Comparison of ENCODE assay signal across 8 mouse cellular contexts in genomic region chr2:24950189-24950535, GRCm38 (mm10). TPM values are rescaled to one million over a fixed set of nuclear protein-coding genes. Genes with fewer than 3 reads are reported as not detected.
DNase-seq lines count a peak whose midpoint lies in the region; ATAC-seq and TF ChIP-seq lines count a peak whose summit lies in the region.

No protein-coding gene starts in this region.

- H3K4me2 ChIP-seq in heart, embryonic 13.5 days, result peak overlapping the region; percentile 98
- H3K4me2 ChIP-seq in limb, embryonic 13.5 days (replicated peaks), result peak overlapping the region; percentile 93
- H3K4me2 ChIP-seq in neural tube, embryonic 11.5 days (ENCODE audit: low read depth), result peak overlapping the region; percentile 94

- H3K27me3 ChIP-seq in heart, embryonic 13.5 days (replicated peaks), result no peaks in the 10 kb centered on the region; the same call in 1 of the 2 replicates
- 0 out of 2 replicates have a peak, but pooled peaks cover 2% of the 10 kb centered on the region for H3K27me3 ChIP-seq in E14TG2a.4 (ENCODE audit: insufficient read depth, low read length)
- no peaks in the 10 kb centered on the region for H3K27me3 ChIP-seq in limb, embryonic 13.5 days
- H3K27me3 ChIP-seq in neural tube, embryonic 11.5 days (ENCODE audit: control insufficient read depth, insufficient read depth, low read length), result no peaks in the 10 kb centered on the region

- TF ChIP-seq CTCF in E14TG2a.4 (conservative IDR thresholded peaks at IDR 0.05; ENCODE audit: low read length), result no peak

- intact Hi-C loops in heart, postnatal 10 days (cut with DNase I), result loop anchor here (5.0 kb wide), 1 partner anchor 98 kb away; no protein-coding TSS in a partner anchor

- H3K36me3 ChIP-seq in heart, embryonic 13.5 days, result peaks cover 36% of the 10 kb centered on the region
- H3K36me3 ChIP-seq in E14TG2a.4 (ENCODE audit: insufficient read depth, low read length), result peaks cover 44% of the 10 kb centered on the region
- peaks cover 36% of the 10 kb centered on the region for H3K36me3 ChIP-seq in limb, embryonic 13.5 days
- peaks cover 2% of the 10 kb centered on the region for H3K36me3 ChIP-seq in neural tube, embryonic 11.5 days (ENCODE audit: control insufficient read depth, insufficient read depth, low read length)

- ATAC-seq in heart, embryonic 13.5 days (ENCODE audit: extremely low read depth, insufficient number of reproducible peaks, low FRiP score, low TSS enrichment), result no peak
- peak; percentile 21 for ATAC-seq in erythroid progenitor cell, adult 5-6 weeks (replicated peaks; ENCODE audit: low FRiP score, poor library complexity, severe bottlenecking)
- ATAC-seq in limb, embryonic 13.5 days (ENCODE audit: low FRiP score, low read depth), result no peak
- ATAC-seq in neural tube, embryonic 11.5 days (ENCODE audit: insufficient read depth, low FRiP score, low TSS enrichment), result no peak

- peak overlapping the region; percentile 96 for H3K9ac ChIP-seq in heart, embryonic 13.5 days
- peak overlapping the region; percentile 95 for H3K9ac ChIP-seq in limb, embryonic 13.5 days
- peak overlapping the region; percentile 94 for H3K9ac ChIP-seq in neural tube, embryonic 11.5 days (ENCODE audit: low read length)

- H3K27ac ChIP-seq in heart, embryonic 13.5 days (replicated peaks), result peak overlapping the region; percentile 57; the same call in 1 of the 2 replicates
- peak overlapping the region; percentile 23; the same call in 1 of the 2 replicates for H3K27ac ChIP-seq in limb, embryonic 13.5 days
- peak overlapping the region; percentile 53; the same call in 1 of the 2 replicates for H3K27ac ChIP-seq in neural tube, embryonic 11.5 days (ENCODE audit: low read depth, low read length)

- under 1% methylated on average over 31 of the region's 31 CpGs for WGBS in heart, embryonic 13.5 days
- WGBS in limb, embryonic 13.5 days, result under 1% methylated on average over 31 of the region's 31 CpGs
- WGBS in neural tube, embryonic 11.5 days, result under 1% methylated on average over 31 of the region's 31 CpGs

- peak overlapping the region; percentile 97 for H3K4me3 ChIP-seq in heart, embryonic 13.5 days
- H3K4me3 ChIP-seq in E14TG2a.4 (replicated peaks; ENCODE audit: low read length), result peak overlapping the region; percentile 97
- peak overlapping the region; percentile 91 for H3K4me3 ChIP-seq in limb, embryonic 13.5 days
- peak overlapping the region; percentile 98 for H3K4me3 ChIP-seq in neural tube, embryonic 11.5 days (ENCODE audit: low read depth, low read length)

- no peaks in the 10 kb centered on the region for H3K9me3 ChIP-seq in heart, embryonic 13.5 days
- H3K9me3 ChIP-seq in E14TG2a.4 (ENCODE audit: low read length), result no peaks in the 10 kb centered on the region
- H3K9me3 ChIP-seq in limb, embryonic 13.5 days, result no peaks in the 10 kb centered on the region
- no peaks in the 10 kb centered on the region for H3K9me3 ChIP-seq in neural tube, embryonic 11.5 days (ENCODE audit: control insufficient read depth, low read length)

- H3K4me1 ChIP-seq in heart, embryonic 13.5 days, result peaks cover 17% of the 10 kb centered on the region
- peaks cover 55% of the 10 kb centered on the region for H3K4me1 ChIP-seq in E14TG2a.4 (replicated peaks; ENCODE audit: low read depth, low read length)
- peaks cover 15% of the 10 kb centered on the region for H3K4me1 ChIP-seq in limb, embryonic 13.5 days
- peaks cover 6% of the 10 kb centered on the region for H3K4me1 ChIP-seq in neural tube, embryonic 11.5 days (ENCODE audit: control insufficient read depth, insufficient read depth, low read length)

- no peak for DNase-seq in heart, postnatal 10 days
- DNase-seq in neural tube, embryonic 11.5 days (ENCODE audit: low spot score), result peak; percentile 23
- no peak for DNase-seq in layer of hippocampus, adult 8-10 months (ENCODE audit: low spot score in 2 of 2)
- no peak for DNase-seq in gastrocnemius, adult 8-10 months (ENCODE audit: low spot score in 2 of 2)

RNA-seq across cellular contexts. Expression of gene Zmynd19, which starts 0.6 kb away (rescaled TPM):
- polyA plus RNA-seq in heart, embryonic 13.5 days (2015; fragmentation: Nextera tagmentation; extraction: Ambion mirVana), result 8.1 and 10.0 TPM in 2 replicates
- 10 to 100 TPM; 19.7 to 24.2 TPM for total RNA-seq in heart, postnatal 10 days (2021)
- total RNA-seq in erythroid progenitor cell, adult 5-6 weeks (2015; ENCODE audit: low replicate concordance), result 3.2 and 4.6 TPM in 2 replicates
- total RNA-seq in erythroid progenitor cell, adult 5-6 weeks (2017; ENCODE audit: low replicate concordance), result 6.6 and 13.7 TPM in 2 replicates
- 17.6 and 19.8 TPM in 2 replicates for polyA plus RNA-seq in limb, embryonic 13.5 days (2015; fragmentation: Nextera tagmentation; extraction: Ambion mirVana)
- 31.9 and 34.3 TPM in 2 replicates for polyA plus RNA-seq in neural tube, embryonic 11.5 days (2014; fragmentation: Nextera tagmentation; extraction: Ambion mirVana)
- total RNA-seq in layer of hippocampus, adult 8-10 months (2022), result 10 to 100 TPM; 31.0 to 38.0 (median 35.3) TPM
- total RNA-seq in gastrocnemius, adult 8-10 months (2022), result 10 to 100 TPM; 19.9 to 24.0 (median 23.1) TPM

RNA-seq across cellular contexts. Expression of gene Dph7, which starts 12.0 kb away (rescaled TPM):
- 18.5 and 20.0 TPM in 2 replicates for polyA plus RNA-seq in heart, embryonic 13.5 days (2015; fragmentation: Nextera tagmentation; extraction: Ambion mirVana)
- total RNA-seq in heart, postnatal 10 days (2021), result 1 to 10 TPM; 4.9 to 7.3 TPM
- total RNA-seq in erythroid progenitor cell, adult 5-6 weeks (2015; ENCODE audit: low replicate concordance), result 6.5 and 16.3 TPM in 2 replicates
- 2.8 and 6.1 TPM in 2 replicates for total RNA-seq in erythroid progenitor cell, adult 5-6 weeks (2017; ENCODE audit: low replicate concordance)
- 34.4 and 36.3 TPM in 2 replicates for polyA plus RNA-seq in limb, embryonic 13.5 days (2015; fragmentation: Nextera tagmentation; extraction: Ambion mirVana)
- 30.5 and 32.7 TPM in 2 replicates for polyA plus RNA-seq in neural tube, embryonic 11.5 days (2014; fragmentation: Nextera tagmentation; extraction: Ambion mirVana)
- total RNA-seq in layer of hippocampus, adult 8-10 months (2022), result 10 to 100 TPM; 32.3 to 37.1 (median 35.2) TPM
- total RNA-seq in gastrocnemius, adult 8-10 months (2022), result 1 to 10 TPM; 3.8 to 4.3 (median 4.2) TPM

RNA-seq across cellular contexts. Expression of gene Arrdc1, which starts 15.1 kb away (rescaled TPM):
- 14.3 and 15.0 TPM in 2 replicates for polyA plus RNA-seq in heart, embryonic 13.5 days (2015; fragmentation: Nextera tagmentation; extraction: Ambion mirVana)
- 10 to 100 TPM; 11.1 to 12.3 TPM for total RNA-seq in heart, postnatal 10 days (2021)
- total RNA-seq in erythroid progenitor cell, adult 5-6 weeks (2015; ENCODE audit: low replicate concordance), result 6.3 and 9.0 TPM in 2 replicates
- total RNA-seq in erythroid progenitor cell, adult 5-6 weeks (2017; ENCODE audit: low replicate concordance), result 7.7 and 8.4 TPM in 2 replicates
- 28.0 and 28.9 TPM in 2 replicates for polyA plus RNA-seq in limb, embryonic 13.5 days (2015; fragmentation: Nextera tagmentation; extraction: Ambion mirVana)
- 9.5 and 15.6 TPM in 2 replicates for polyA plus RNA-seq in neural tube, embryonic 11.5 days (2014; fragmentation: Nextera tagmentation; extraction: Ambion mirVana)
- 10 to 100 TPM; 10.8 to 17.4 (median 17.1) TPM for total RNA-seq in layer of hippocampus, adult 8-10 months (2022)
- total RNA-seq in gastrocnemius, adult 8-10 months (2022), result 1 to 10 TPM; 1.2 to 3.3 (median 2.2) TPM

RNA-seq across cellular contexts. Expression of gene Mrpl41, which starts 24.7 kb away (rescaled TPM):
- polyA plus RNA-seq in heart, embryonic 13.5 days (2015; fragmentation: Nextera tagmentation; extraction: Ambion mirVana), result 109 and 125 TPM in 2 replicates
- total RNA-seq in heart, postnatal 10 days (2021), result 10 to 100 TPM; 87.3 to 88.0 TPM
- total RNA-seq in erythroid progenitor cell, adult 5-6 weeks (2015; ENCODE audit: low replicate concordance), result 31.9 and 38.6 TPM in 2 replicates
- total RNA-seq in erythroid progenitor cell, adult 5-6 weeks (2017; ENCODE audit: low replicate concordance), result 37.8 and 40.9 TPM in 2 replicates
- 132 and 139 TPM in 2 replicates for polyA plus RNA-seq in limb, embryonic 13.5 days (2015; fragmentation: Nextera tagmentation; extraction: Ambion mirVana)
- 144 and 147 TPM in 2 replicates for polyA plus RNA-seq in neural tube, embryonic 11.5 days (2014; fragmentation: Nextera tagmentation; extraction: Ambion mirVana)
- total RNA-seq in layer of hippocampus, adult 8-10 months (2022), result 10 to 100 TPM; 80.5 to 87.5 (median 85.1) TPM
- total RNA-seq in gastrocnemius, adult 8-10 months (2022), result 10 to 100 TPM; 33.0 to 39.9 (median 34.9) TPM

RNA-seq across cellular contexts. Expression of gene Pnpla7, which starts 25.7 kb away (rescaled TPM):
- 7.7 and 8.7 TPM in 2 replicates for polyA plus RNA-seq in heart, embryonic 13.5 days (2015; fragmentation: Nextera tagmentation; extraction: Ambion mirVana)
- 10 to 100 TPM; 19.5 to 20.5 TPM for total RNA-seq in heart, postnatal 10 days (2021)
- 37.3 and 37.8 TPM in 2 replicates for total RNA-seq in erythroid progenitor cell, adult 5-6 weeks (2015; ENCODE audit: low replicate concordance)
- 30.0 and 37.0 TPM in 2 replicates for total RNA-seq in erythroid progenitor cell, adult 5-6 weeks (2017; ENCODE audit: low replicate concordance)
- 7.4 and 7.5 TPM in 2 replicates for polyA plus RNA-seq in limb, embryonic 13.5 days (2015; fragmentation: Nextera tagmentation; extraction: Ambion mirVana)
- 4.3 and 4.6 TPM in 2 replicates for polyA plus RNA-seq in neural tube, embryonic 11.5 days (2014; fragmentation: Nextera tagmentation; extraction: Ambion mirVana)
- total RNA-seq in layer of hippocampus, adult 8-10 months (2022), result 10 to 100 TPM; 20.9 to 40.0 (median 37.1) TPM
- total RNA-seq in gastrocnemius, adult 8-10 months (2022), result 10 to 100 TPM; 32.8 to 48.4 (median 40.4) TPM
